Mouse (Mus musculus) c-Kit-negative CD71-positive TER-119-positive erythroid progenitor cells, embryonic 14.5 days (primary cell): ENCODE results near the gene Tex29.
"Not testable (repeated sequence)": the region's sequence is repeated elsewhere in the genome, so short reads cannot be mapped to it uniquely, and the experiment has no call there.

ENCODE experiments used
- DNase-seq: peaks from one replicate; pipeline ENCODE4 v3.0.0-alpha.2; 2013; ENCODE audit warnings: low read depth, low spot score

The Tex29 gene

DNA sequence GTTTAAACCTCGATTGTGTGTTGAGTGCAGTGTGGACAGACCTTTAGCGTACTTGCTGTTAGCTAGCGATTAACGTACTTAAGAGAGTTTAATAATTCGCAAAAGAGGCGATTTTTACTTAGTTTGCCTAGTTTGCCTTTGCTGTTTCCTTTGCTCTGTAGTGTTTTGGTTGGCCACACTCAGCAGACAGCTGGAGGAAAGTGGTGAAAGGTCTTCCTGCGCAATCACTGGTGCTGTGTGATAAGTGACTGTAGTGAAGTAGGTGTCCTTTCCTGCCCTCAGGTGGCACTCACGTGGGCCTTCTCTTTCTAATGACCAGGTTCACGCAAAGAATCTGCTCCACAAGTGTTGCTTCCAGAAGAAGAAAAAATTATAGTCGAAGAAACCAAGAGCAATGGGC, 9.1 kb upstream of the Tex29 start:
- DNase-seq, result no peak

DNA sequence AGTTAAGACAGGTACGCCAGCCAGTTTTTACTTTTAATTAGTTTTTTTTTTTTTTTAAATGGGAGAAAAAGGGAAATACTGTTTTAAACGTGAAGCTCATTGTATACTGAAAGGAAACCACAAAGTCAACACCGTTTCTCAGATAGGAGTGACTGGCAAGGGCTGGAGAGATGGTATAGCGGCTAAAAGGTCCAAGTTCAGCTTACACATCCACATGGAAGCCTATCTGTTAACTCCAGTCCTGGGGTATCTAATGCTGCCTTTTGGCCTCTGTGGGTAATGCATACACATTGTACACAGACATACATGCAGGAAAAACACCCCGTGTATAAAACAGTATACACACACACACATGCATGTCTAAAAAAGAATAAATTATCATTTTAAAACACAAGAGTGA, 8.3 kb upstream of the Tex29 start:
- DNase-seq, result no peak

DNA sequence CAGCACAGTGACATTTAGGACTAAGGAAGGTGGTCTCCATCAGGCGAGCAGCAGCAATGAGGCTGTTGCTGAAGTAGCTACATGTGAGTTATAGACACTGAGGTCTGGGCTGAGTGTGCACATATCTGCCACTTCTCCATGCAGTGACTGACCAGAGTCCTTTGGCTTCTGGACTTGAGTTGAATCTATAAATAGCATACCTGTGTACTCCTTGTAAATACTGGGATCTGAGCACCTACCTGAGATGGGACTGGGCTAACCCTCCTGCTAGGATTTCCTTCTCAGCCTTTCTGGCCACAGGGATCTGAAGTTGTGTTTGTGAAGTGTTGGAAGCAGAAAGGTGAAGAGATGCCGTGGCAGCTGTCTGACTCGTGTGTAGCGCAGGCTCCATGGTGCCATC, 7.1 kb upstream of the Tex29 start:
- DNase-seq, result no peak

DNA sequence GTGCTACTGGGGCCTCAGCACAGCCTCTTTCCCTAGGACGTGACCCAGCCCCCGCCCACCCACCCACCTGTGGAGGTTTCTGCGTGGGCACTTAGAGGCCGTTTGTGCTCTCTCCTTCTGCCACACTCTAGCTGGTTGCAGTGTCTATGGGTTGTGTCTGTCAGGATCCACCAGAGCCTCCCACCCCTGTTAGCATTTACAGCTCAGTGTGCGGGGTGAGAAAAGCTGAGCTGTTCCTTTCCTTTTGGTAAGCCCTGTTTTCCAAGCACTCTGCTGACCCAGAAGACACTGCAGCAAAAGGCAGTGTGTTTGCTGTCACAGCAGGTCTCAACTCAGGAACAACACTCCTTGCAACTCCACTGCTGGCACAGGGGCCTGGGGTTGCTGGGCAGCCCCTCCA, 6.1 kb upstream of the Tex29 start:
- DNase-seq, result no peak

DNA sequence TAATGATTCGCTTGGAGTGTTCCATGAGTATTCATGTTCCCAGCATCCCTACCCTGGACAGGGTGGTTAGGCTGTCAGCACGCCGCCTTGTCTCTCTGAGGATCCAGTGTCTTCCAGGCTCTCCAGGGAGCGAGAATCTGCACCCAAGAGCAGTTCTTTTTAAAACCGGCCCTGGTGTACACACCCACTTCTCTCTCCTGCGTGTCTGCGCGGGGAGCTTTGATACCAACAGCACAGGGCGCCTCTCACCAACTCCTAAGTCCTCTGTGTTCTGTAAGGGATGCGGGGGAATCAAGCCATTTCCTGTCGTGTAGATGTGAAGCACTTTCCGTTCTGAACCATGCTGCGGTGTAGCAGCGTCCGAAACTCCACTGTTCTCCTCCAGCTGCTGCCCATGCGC, 5.6 kb upstream of the Tex29 start:
- DNase-seq, result no peak

DNA sequence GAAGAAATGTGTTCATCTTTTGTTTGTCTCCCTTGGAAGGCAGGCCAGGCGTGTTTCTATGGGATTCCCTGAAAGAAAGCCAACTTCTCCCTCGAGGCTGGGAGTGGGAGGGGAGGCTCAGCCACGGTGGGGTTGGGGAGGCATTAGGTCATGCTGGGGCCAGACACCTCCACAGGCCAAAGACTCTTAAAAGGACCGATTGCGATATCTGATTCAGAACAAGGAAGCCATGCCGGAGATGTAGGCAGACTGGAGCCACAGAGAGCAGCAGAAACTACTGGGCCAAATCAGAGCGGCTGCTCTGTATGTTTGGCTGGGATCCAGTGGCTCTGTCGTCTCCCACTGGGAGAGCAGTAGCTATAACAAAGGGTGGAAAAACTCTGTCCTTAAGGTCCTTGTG, 1.3 kb downstream of the Tex29 start:
- no peak for DNase-seq

DNA sequence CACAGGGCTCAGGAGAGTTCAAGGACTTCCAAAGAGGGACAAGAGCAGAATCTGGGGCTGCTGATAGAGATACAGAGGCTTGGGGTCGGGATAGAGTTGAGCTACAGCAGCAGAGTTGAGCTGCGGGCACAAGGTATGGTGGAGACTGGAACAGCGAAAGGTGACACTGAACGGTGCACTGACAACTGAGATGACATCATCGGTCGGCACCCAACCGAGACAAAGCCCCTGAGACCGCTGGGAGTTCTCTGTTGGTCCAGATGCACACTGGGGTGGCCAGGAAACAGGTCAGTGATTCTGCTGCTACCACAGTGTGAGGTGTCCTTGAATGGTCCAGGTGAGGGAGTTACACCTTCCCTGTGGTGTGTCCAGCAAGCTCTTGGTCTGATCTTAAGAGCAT, 2.5 kb downstream of the Tex29 start:
- no peak for DNase-seq

DNA sequence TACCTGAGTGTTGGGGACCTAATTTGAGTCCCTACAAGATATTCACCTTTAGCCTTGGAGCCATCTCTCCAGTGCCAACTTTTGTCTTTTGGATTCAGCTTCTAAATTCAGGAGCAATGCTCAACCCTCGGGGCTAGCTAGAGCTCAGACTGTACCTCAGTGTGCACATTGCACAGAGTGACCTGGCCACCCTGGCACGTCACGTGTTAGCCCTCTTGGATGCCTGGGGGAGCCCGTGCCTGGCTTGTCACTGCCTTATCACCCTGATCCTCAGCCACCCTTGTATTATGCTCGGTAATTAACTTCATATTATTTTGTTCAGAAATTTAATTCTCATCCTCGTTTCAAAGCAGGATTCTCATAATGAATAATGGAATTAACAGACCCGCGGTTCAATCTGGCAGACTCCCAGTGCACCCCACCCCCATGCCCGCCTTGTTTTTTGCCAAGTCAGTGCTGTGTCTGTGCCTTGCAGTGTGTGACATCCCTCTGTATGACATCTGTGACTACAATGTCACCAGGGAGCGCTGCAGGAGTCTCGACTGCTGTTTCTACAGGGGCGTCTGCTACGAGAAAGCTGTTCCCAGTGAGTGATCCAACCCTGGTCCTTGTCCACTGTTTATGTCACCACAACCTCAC, 3.5 kb downstream of the Tex29 start:
- DNase-seq, result no peak

DNA sequence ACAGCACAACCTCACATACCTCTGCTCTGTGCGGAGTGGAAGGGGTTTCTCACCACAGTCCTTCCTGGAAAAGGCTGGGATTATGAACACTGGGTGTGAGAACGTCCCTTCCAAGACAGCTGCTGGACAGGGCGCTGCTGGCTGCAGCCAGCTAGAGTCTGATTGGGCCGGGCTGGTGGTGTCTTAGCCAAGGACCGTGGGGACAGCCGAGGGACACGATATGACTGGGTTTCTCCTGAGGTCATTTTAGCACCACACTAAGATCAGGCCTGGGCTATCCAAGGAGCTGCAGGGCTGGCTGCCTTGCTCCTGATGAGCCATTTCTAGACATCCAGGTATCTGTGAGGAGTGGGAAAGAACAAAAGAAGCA, 4.0 kb downstream of the Tex29 start:
- no peak for DNase-seq

DNA sequence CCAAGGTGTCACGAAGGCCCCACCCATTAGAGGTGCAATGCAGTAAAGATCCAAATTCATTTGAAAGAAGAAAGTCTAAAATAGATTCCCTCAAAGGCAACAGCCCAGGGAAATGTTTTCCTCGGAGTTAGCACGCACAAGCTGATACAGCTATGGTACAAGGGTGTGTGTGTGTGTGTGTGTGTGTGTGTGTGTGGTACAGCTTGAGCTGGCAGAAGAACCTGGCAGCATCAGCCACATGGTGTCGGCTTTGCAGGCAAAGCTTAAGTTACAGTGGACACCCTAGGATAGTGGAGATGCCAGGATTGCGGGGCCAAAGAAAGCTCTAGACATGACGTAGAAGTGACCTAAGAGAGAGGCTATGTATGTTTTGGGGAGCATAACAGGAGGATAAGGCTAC, 6.5 kb downstream of the Tex29 start:
- DNase-seq, result no peak

DNA sequence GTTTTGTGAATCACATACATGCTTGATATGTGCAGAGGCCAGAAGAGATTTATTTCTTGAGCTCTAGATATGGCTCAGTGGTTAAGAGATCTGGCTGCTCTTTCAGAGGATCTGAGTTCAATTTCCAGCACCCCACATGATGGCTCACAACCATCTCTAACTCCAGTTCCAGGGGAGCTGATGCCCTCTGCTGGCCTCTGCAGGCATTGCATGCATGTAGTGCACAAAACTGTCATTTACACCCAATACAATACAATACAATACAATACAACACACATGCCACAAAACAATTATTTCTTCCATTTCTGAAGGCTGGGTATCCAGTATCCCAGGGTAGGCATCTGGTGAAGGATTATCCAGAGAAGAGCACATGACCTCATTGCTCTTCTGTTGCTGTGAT, 27.6 kb downstream of the Tex29 start:
- DNase-seq, result no peak

DNA sequence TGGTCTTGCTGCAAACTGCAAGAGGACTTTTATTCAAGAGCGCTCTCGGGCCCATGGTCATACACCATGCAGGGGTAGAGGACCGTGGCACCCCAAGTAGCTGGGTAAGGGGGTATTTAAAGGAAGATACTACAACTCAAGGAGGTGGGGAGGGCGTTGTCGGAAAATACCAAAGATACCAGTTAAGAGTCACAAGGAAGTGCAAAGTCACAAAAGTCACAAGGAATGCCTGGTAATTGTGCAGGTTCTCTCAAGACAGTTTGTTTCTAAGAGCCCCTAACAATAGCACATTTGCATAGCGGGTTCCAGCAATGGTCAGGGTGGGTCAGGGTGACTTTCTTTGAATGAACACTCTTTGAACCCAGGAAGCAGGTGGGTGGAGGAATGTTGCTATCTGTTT, 34.0 kb downstream of the Tex29 start:
- not testable (repeated sequence) for DNase-seq

DNA sequence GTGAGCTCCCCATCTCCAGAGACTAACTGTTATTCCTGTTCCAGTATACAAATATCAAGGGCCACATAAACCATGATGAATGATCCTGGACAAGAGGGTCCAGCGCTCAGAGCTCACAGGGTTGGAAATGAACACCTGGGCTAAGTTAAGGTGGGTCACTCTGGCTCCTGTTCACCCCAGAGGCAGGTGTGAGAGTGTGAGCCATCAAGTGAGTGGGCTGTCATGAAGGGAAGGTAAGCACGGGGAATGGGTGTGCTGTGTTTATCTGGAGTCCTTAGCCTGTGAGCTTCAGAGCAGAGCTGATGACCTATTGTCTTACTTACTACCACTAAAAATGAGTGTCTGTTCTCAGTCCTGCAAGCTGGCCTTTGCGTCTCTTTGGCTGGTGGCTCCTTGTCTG, 44.4 kb downstream of the Tex29 start:
- no peak for DNase-seq

DNA sequence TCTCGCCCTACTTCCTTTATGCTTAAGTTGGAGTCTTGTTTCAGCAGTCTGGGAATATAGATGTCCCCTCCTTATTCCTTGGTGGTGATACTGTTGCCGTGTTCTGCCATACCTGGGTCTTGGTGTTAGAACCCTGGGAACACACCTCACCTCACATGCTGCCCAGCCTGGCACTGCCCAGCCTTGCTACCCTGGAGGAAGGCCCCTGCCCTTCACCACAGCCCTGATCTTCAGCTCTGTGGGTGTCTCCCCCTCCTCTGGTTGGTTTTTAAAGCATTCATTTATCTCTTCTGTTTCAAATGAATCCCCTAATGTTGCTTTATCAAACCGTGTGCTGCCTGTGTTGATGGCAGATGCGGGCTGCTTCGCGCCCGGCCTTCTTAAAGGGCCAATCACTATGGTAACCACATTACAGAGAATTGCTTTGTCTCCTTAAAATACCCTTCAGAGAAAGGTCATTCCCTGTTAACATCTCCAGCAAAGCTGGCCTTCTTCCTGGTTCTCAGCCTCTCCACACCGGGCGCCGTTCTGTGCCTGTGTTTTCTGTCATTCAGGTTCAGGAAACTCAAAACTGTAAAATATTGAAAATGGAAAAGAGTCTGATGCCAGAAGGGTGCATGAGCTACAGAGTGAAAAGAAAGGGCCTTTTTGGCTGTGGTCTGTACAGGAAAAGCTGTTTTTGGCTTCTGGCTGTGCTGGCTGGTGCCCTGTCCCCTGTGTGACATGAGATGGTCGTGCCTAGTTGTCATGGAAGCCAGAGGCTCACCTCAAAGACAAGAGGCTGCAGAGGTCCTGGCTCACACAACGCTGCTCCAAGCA, 45.8 kb downstream of the Tex29 start:
- no peak for DNase-seq

DNA sequence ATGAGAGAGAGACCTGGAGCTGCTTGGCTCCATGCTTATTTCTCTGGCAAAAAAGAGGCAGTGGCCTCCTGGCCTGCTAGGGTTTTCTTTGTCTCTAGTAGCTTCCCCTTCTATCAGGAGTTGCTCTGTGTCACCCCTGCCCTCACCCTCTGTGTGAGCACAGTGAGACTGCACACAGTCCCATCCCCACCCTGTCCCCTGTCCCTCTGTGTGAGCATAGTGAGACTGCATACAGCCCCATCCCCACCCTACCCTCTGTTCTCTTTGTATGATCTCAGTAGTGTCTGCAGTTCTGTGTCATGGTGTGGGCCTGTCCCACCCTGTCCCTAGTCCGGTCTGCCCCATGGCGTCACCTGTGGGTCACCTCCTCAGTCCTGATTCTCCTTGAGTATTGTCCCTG, 46.5 kb downstream of the Tex29 start:
- DNase-seq, result no peak

DNA sequence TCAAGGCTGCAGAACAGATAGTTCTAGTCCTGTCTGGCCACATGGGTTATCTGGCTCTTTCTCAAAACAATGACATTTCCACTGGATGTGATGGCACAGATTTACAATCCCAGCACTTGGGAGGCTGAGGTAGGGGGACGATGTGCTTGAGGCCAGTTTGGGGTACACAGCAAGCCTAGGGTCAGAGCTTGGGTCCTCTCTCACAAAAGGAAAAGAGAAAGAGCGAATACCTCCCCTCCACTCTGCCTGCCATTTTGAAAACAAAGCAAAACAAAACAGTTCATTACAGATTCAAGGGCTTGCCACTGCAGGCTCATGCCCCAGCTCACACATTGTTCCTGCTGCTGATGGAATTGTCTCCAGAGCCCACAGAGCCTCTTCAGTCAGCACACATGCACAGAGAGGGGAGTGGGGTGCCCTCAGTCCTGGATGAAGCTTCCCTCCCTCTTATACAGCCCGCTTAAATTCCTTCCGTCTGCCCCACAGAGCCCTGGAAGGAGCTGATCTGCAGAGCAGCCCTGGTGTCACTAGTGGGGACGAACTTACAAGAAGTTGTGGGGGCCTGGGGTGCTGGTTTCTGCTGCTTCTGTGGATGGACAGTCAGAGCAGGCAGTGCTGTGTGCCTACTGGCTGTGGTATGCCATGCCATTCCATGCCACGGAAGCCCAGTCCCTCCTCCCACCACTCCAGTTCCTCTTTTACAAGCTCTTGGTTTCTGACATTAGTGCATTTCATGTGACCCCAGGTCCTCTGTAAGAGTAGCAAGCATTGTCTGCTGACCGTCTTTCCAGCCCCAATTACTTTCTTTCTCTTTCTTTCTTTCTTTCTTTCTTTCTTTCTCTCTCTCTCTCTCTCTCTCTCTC, 49.1 kb downstream of the Tex29 start:
- no peak for DNase-seq

DNA sequence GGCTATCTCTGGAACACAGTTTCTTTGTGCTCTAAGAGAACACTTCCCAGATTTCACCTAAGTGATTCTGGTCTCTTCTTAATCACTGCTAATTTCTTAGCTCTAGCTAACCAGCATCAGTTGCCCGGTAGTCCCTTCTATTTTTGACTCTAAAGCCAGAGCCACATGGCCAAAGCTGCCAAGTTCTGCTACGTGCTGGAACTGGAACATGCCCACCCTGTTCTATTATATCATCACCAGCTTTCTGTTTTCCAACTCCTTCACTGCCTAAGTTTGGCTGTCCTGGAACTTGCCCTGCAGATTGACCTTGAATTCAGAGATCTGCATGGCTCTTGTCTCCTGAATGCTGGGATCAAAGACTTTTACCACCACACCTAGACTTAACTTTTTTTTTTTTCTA, 52.5 kb downstream of the Tex29 start:
- DNase-seq, result no peak

DNA sequence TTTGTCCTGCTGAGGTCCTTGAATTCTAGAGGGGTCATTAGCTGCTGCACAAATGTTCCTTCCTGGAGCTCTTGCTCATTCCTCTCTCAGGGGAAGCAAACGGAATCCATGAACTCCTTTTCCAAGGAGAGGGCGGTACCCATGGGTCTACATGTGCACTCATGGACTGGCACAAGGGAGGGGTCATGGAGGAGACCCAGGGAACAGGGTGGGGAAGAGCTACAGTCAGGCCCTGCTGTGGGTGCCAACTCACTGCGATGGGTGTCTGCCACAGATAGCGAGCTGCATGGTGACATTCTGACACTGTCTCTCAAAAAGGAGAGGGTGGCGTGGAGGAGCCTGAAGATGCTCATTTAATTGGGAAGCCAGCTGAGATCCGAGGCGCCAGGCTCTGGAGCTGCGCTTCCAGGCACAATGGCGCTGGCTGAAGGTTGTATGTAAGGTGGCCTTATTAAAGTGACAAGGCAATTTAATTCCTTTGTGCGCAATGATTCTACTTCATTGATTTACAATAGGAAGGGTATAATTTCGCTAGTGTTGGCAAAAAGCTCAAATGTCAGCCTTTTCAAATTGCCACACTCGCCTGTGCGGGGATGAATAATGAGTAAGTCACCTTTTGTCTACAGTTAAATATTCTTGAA, 55.9 kb downstream of the Tex29 start:
- no peak for DNase-seq

DNA sequence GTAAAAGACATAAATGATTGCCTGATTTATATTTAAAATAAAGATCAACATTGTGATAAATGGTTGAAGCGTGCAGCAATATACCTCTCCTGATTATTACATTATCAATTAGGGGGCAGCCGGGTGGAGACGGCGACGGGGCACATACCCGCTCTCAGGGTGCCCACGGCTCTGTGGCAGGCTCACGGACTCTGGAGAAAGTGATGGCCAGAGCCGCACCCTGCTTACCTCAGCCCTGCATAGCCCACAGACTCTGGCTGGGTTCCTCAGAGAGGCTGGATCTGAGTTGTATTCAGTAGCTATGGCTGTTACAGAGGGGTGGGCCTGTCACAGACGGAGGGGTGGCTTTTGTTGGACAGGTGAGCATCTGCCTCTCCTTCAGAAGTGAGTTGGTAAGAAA, 56.4 kb downstream of the Tex29 start:
- no peak for DNase-seq

DNA sequence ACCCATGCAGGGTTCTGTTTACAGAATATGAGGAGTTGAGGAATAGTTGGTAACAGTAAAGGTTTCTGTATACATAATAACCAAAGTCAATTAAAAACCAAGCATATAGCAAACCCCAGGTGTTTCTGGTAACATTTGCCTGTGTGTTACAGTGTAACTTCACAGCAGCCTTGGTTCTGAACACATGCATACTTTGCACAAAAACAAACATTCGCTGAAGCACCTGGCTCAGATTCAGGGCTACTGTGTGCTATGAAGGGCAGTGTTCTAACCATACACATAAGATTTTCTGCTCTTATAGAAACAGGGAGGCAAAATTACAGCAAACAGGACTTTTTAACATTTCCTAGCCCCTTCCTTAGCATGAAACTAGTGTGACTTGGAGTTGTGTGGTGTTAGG, 58.5 kb downstream of the Tex29 start:
- DNase-seq, result no peak
